Mouse (Mus musculus) kidney, embryonic 14.5 days (tissue): ENCODE measurements at regions not wholly inside any gene's neighbourhood (a gene's known extent, or its start where the extent isn't known, plus 50 kb on each side); places are given as distances from the start of the nearest gene placed in this dataset.
A peak's percentile ranks its signal among the peaks of the same experiment; 100 is the strongest.

Source experiments
- ATAC-seq: fragments of 200-750 bp; cut with Nextera tagmentation; 2 replicates; pipeline ENCODE4 v1.8.0; 2017; ENCODE audit warnings: moderate number of reproducible peaks, mild to moderate bottlenecking, moderate TSS enrichment, moderate library complexity; ENCODE audit not compliant: low FRiP score, low TSS enrichment
- H3K27ac ChIP-seq: fragments of 300-500 bp; sonication (generic); 2 replicates; pipeline ENCODE4 v1.5.1; 2014; ENCODE audit warnings: low read depth, mild to moderate bottlenecking, low read length, moderate library complexity, mixed read lengths
- H3K27me3 ChIP-seq: fragments of 300-500 bp; sonication (generic); 2 replicates; pipeline ENCODE4 v1.6.1; 2014; ENCODE audit warnings: mild to moderate bottlenecking, low read length; ENCODE audit not compliant: control insufficient read depth, insufficient read depth
- H3K36me3 ChIP-seq: fragments of 300-500 bp; sonication (generic); 2 replicates; pipeline ENCODE4 v1.6.1; 2014; ENCODE audit warnings: low read length, mixed read lengths; ENCODE audit not compliant: control insufficient read depth, insufficient read depth
- H3K4me1 ChIP-seq: fragments of 300-500 bp; sonication (generic); 2 replicates; pipeline ENCODE4 v1.6.1; 2014; ENCODE audit warnings: low read length, mixed read lengths; ENCODE audit not compliant: control insufficient read depth, insufficient read depth
- H3K4me2 ChIP-seq: fragments of 300-500 bp; sonication (generic); replicated peaks from 2 replicates; pipeline ENCODE4 v1.6.1; 2014; ENCODE audit warnings: low read depth, mild to moderate bottlenecking, low read length
- H3K4me3 ChIP-seq: fragments of 300-500 bp; sonication (generic); 2 replicates; pipeline ENCODE4 v1.5.1; 2014; ENCODE audit warnings: mild to moderate bottlenecking, low read length
- H3K9ac ChIP-seq: fragments of 300-500 bp; sonication (generic); 2 replicates; pipeline ENCODE4 v1.6.1; 2014; ENCODE audit warnings: low read depth, mild to moderate bottlenecking, low read length, moderate library complexity
- H3K9me3 ChIP-seq: fragments of 300-500 bp; sonication (generic); 2 replicates; pipeline ENCODE4 v1.6.1; 2016; ENCODE audit warnings: low read length; ENCODE audit not compliant: control insufficient read depth
- WGBS: fragments of 180-500 bp; shearing (Covaris S2); extraction: QIAGEN DNeasy Blood & Tissue Kit; methylation state at CpG from one replicate; pipeline ENCODE4 v1.1.7; 2014; 5-methylcytosine and 5-hydroxymethylcytosine counted together

- Histone ChIP-seq H3K27me3 (no peaks in the 10 kb centered on the region), H3K4me2 (no peak overlapping the region), H3K4me1 (no peaks in the 10 kb centered on the region), H3K4me3 (no peak overlapping the region), H3K27ac (no peak overlapping the region), H3K36me3 (no peaks in the 10 kb centered on the region), H3K9ac (no peak overlapping the region), H3K9me3 (no peaks in the 10 kb centered on the region)
- WGBS: 100% methylated on average over 2 of the region's 2 CpGs
- no peak for ATAC-seq
These were observed 202.0 kb downstream of the Rap2a start for GRCm38 (mm10) chr14:120680272-120680671.

DNA sequence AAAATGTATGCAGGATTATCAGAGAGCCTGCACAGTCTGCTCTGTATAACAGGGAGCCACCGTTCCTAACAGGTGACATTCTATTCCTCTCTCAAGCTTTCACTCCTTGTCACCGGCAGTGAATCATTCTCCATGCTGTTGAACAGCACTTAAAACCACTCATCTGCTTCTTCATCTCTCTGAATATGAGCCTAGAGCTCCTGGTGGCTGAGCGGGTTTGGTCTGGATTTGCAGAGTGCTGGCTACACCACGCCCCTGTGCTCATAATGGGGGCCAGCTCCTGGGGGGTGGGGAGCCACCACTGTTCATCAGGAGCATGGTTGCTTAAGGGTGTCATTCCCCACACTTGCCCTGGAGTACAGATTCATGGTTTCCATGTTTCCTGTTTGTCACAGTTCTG is 207.0 kb downstream of the Rap2a start:
- Histone ChIP-seq H3K4me1 (no peaks in the 10 kb centered on the region), H3K9me3 (no peaks in the 10 kb centered on the region), H3K36me3 (no peaks in the 10 kb centered on the region), H3K27ac (no peak overlapping the region), H3K4me3 (no peak overlapping the region), H3K27me3 (no peaks in the 10 kb centered on the region), H3K9ac (no peak overlapping the region), H3K4me2 (no peak overlapping the region)
- ATAC-seq: no peak
- WGBS: 62% methylated on average over 4 of the region's 4 CpGs

DNA sequence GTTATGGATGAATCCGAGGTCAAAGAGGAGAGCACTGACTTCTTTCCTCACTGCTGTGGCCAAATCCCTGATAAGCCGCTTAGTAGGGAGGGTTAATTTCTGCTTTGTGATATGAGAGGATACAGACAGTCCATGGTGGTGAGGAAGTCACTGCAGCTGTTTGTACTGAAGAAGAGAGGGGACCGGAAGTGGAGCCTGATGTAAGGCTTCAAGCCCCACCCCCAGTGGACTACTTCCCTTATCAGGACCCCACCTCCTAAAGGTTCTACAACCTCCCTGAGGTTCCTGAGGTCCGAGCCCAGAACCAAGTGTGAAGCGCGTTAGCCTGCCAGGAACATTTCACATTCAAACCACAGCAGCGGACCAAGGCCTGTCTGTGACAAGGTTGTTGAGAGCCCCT is 207.6 kb downstream of the Rap2a start:
- H3K27me3 ChIP-seq: no peaks in the 10 kb centered on the region
- no peak overlapping the region for H3K27ac ChIP-seq
- H3K4me1 ChIP-seq: no peaks in the 10 kb centered on the region
- H3K36me3 ChIP-seq: no peaks in the 10 kb centered on the region
- 96% methylated on average over 7 of the region's 7 CpGs for WGBS
- no peak overlapping the region for H3K4me2 ChIP-seq
- no peaks in the 10 kb centered on the region for H3K9me3 ChIP-seq
- no peak for ATAC-seq
- no peak overlapping the region for H3K4me3 ChIP-seq
- H3K9ac ChIP-seq: no peak overlapping the region

DNA sequence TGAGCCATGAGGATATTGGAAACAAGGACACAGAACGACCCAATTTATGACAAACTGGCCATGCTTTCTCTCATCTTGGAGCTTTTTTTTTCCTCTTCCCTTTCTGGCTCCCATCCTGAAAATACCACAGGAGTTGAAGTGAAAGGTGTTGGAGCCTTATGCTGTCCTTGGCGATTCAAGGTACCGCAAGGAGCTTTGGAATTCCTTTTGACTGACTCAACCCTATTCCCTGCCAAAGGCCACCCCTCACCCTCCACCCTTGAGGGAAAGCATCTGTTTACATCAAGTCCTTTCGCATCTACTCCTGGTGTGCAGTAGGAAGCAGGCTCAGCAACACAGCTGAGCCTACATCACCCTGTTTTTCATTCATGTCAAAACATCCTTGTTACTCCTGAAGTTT is 208.5 kb downstream of the Rap2a start:
- Histone ChIP-seq H3K4me1 (no peaks in the 10 kb centered on the region), H3K9me3 (no peaks in the 10 kb centered on the region), H3K4me2 (no peak overlapping the region), H3K4me3 (no peak overlapping the region), H3K36me3 (no peaks in the 10 kb centered on the region), H3K27ac (no peak overlapping the region), H3K27me3 (no peaks in the 10 kb centered on the region), H3K9ac (no peak overlapping the region)
- WGBS: 84% methylated on average over 4 of the region's 4 CpGs
- no peak for ATAC-seq

- H3K9me3 ChIP-seq: no peaks in the 10 kb centered on the region
- no peak overlapping the region for H3K4me3 ChIP-seq
- H3K9ac ChIP-seq: no peak overlapping the region
- no peak for ATAC-seq
- no peaks in the 10 kb centered on the region for H3K36me3 ChIP-seq
- no peaks in the 10 kb centered on the region for H3K27me3 ChIP-seq
- H3K4me2 ChIP-seq: no peak overlapping the region
- 81% methylated on average over 4 of the region's 4 CpGs for WGBS
- H3K4me1 ChIP-seq: 0 out of 2 replicates have a peak, but pooled peaks cover 2% of the 10 kb centered on the region
- H3K27ac ChIP-seq: no peak overlapping the region
These were observed 211.6 kb upstream of the Ipo5 start for GRCm38 (mm10) chr14:120699378-120699777.

GRCm38 (mm10) chr14:120705301-120705801 is 205.7 kb upstream of the Ipo5 start:
- Histone ChIP-seq H3K9me3 (no peaks in the 10 kb centered on the region), H3K27ac (no peak overlapping the region), H3K4me1 (no peaks in the 10 kb centered on the region), H3K9ac (no peak overlapping the region), H3K27me3 (no peaks in the 10 kb centered on the region), H3K36me3 (no peaks in the 10 kb centered on the region), H3K4me3 (no peak overlapping the region), H3K4me2 (no peak overlapping the region)
- peak; percentile 52; the same call in 1 of the 2 replicates for ATAC-seq
- 42% methylated on average over 4 of the region's 4 CpGs for WGBS

DNA sequence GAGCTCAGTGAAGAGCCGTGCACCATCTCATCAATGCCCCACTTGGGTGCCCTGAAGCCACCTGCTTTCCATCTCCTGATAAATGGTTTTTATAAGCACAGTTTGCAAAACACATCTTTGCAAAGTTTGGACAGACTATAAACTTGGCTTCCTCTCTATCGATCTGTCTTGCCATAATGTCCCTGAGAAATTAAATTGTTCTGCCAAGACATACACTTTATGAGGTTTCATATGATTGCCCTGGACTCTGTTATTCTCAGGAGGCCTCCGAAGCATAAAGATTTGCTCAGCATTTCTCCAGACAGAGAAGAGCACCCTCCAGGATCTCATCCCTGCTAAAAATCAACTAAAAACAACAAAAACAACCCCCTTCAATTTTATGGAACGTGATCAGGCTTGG is 200.2 kb upstream of the Ipo5 start:
- H3K9ac ChIP-seq: no peak overlapping the region
- H3K27ac ChIP-seq: no peak overlapping the region
- no peak for ATAC-seq
- no peak overlapping the region for H3K4me3 ChIP-seq
- H3K4me2 ChIP-seq: no peak overlapping the region
- no peaks in the 10 kb centered on the region for H3K9me3 ChIP-seq
- WGBS: 78% methylated on average over 4 of the region's 4 CpGs
- no peaks in the 10 kb centered on the region for H3K36me3 ChIP-seq
- H3K27me3 ChIP-seq: no peaks in the 10 kb centered on the region
- H3K4me1 ChIP-seq: no peaks in the 10 kb centered on the region

DNA sequence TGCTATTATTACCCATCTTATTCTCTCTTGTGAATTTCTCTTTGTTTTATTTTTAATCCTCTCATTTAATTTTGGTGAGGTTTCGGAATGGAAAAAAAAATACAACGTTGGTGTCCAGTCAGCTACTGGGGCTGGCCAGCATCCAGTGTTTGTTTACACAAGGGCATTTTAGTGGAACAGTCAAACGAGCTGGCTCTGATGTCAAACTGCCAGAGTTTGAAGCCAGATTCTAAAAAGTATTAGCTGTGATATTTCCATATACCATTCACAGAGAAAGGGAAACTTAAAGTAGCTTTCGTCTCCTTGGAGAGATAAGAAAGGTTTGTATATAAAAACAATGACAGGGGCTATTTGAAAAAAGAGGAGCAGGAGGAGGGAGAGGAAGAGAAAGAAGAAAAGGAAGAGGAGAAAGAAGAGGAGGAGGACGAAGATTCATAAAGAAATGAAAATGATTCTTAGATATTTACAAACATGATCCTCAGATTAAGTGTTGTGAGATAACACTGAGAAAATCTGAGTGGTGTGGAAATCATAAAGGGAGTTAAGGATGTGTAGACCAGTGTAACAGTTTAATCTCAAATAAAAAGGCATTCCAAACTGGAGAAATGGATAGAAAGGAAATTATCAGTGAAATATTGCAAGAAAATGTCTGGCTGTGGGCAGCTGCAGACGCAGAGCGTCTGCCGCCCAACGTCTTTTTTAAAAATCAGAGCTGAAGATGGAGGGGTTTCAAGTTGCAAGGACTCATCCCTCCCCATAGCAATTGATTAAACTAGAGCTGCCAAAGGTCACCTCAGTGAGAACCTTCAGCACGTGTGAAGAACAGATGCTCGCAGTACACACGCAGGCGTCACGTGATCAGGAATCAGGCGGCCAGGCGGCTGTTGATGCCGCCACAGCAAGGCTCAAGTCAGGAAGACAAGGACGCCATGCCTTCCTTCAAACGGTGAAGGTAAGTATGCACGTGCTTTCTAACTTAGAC is 190.3 kb upstream of the Ipo5 start:
- ATAC-seq: no peak
- H3K27ac ChIP-seq: no peak overlapping the region; the same call in 1 of the 2 replicates
- WGBS: 54% methylated on average over 20 of the region's 20 CpGs

More for the DNA sequence above, 190.3 kb upstream of the Ipo5 start:
- no peaks in the 10 kb centered on the region for H3K27me3 ChIP-seq
- no peaks in the 10 kb centered on the region for H3K36me3 ChIP-seq
- H3K9me3 ChIP-seq: no peaks in the 10 kb centered on the region
- H3K9ac ChIP-seq: no peak overlapping the region
- no peak overlapping the region for H3K4me3 ChIP-seq
- H3K4me2 ChIP-seq: no peak overlapping the region
- peaks cover 3% of the 10 kb centered on the region; the same call in 1 of the 2 replicates for H3K4me1 ChIP-seq
